Mouse (Mus musculus): ENCODE measurements around the gene Gm13277.
"Not testable (repeated sequence)": the region's sequence is repeated elsewhere in the genome, so short reads cannot be mapped to it uniquely, and the experiment has no call there.

The Gm13277 gene

GRCm38 (mm10) chr4:88785409-88785808 is 3.0 kb upstream of the Gm13277 start, which contains the start of gene Gm13276:
TSS of gene Gm13276 (plus strand) at chr4:88785709.
- DNase-seq (ENCODE audit: low spot score in 2 of 2), result not testable (repeated sequence)

- DNase-seq (ENCODE audit: low spot score in 2 of 2), result not testable (repeated sequence)
These were observed 2.8 kb downstream of the Gm13277 start, which contains the start of gene Gm13278 for GRCm38 (mm10) chr4:88791250-88791649. TSS of gene Gm13278 (plus strand) at chr4:88791550.

GRCm38 (mm10) chr4:88793936-88794675 is 5.7 kb downstream of the Gm13277 start, which contains the start of gene Gm13275:
TSS of gene Gm13275 (plus strand) at chr4:88794487.
- peak; percentile 34 to 58 for DNase-seq (ENCODE audit: low spot score in 2 of 2)

- not testable (repeated sequence) for DNase-seq (ENCODE audit: low spot score in 2 of 2)
These were observed 8.7 kb downstream of the Gm13277 start, which contains the start of gene Gm13279 for GRCm38 (mm10) chr4:88797097-88797496. TSS of gene Gm13279 (plus strand) at chr4:88797397.

GRCm38 (mm10) chr4:88799365-88799764 is 10.9 kb downstream of the Gm13277 start, which contains the start of gene Gm13285:
TSS of gene Gm13285 (plus strand) at chr4:88799665.
- not testable (repeated sequence) for DNase-seq (ENCODE audit: low spot score in 2 of 2)

- DNase-seq (ENCODE audit: low spot score in 2 of 2), result not testable (repeated sequence)
These were observed 14.5 kb downstream of the Gm13277 start, which contains the start of gene Gm13287 for GRCm38 (mm10) chr4:88802954-88803353. TSS of gene Gm13287 (plus strand) at chr4:88803254.

GRCm38 (mm10) chr4:88805231-88805630 is 16.8 kb downstream of the Gm13277 start, which contains the start of gene Gm13288:
TSS of gene Gm13288 (plus strand) at chr4:88805531.
- DNase-seq (ENCODE audit: low spot score in 2 of 2), result not testable (repeated sequence)

- not testable (repeated sequence) for DNase-seq (ENCODE audit: low spot score in 2 of 2)
These were observed 17.3 kb downstream of the Gm13277 start for GRCm38 (mm10) chr4:88805761-88806160.

GRCm38 (mm10) chr4:88815928-88816327 is 27.5 kb downstream of the Gm13277 start, which contains the start of gene Ifna7:
TSS of gene Ifna7 (plus strand) at chr4:88816228.
- no peak for DNase-seq (ENCODE audit: low spot score in 2 of 2)

GRCm38 (mm10) chr4:88819659-88820058 is 31.2 kb downstream of the Gm13277 start, which contains the start of gene Ifna11:
TSS of gene Ifna11 (plus strand) at chr4:88819959.
- DNase-seq (ENCODE audit: low spot score in 2 of 2), result no peak

GRCm38 (mm10) chr4:88822995-88823394 is 34.6 kb downstream of the Gm13277 start:
- no peak for DNase-seq (ENCODE audit: low spot score in 2 of 2)

- not testable (repeated sequence) for DNase-seq (ENCODE audit: low spot score in 2 of 2)
These were observed 38.7 kb downstream of the Gm13277 start, which contains the start of gene Ifna6 for GRCm38 (mm10) chr4:88827116-88827515. TSS of gene Ifna6 (plus strand) at chr4:88827416.

- DNase-seq (ENCODE audit: low spot score in 2 of 2), result no peak
These were observed 42.1 kb downstream of the Gm13277 start for GRCm38 (mm10) chr4:88830523-88830922.

GRCm38 (mm10) chr4:88835225-88835624 is 46.8 kb downstream of the Gm13277 start, which contains the start of gene Ifna5:
TSS of gene Ifna5 (plus strand) at chr4:88835525.
- not testable (repeated sequence) for DNase-seq (ENCODE audit: low spot score in 2 of 2)
